Mouse (Mus musculus): ENCODE results near the gene Trem1. TPM values are rescaled to one million over a fixed set of nuclear protein-coding genes. Genes with fewer than 3 reads are reported as not detected.

The Trem1 gene
- polyA plus RNA-seq, 1 experiment from 2014 or later, result 0.08 TPM

GRCm38 (mm10) chr17:48293500-48294194, 61.1 kb downstream of the Trem1 start:
- Histone ChIP-seq H3K36me3 (ENCODE audit: control insufficient read depth, insufficient read depth, low read length) (no peaks in the 10 kb centered on the region), H3K4me2 (ENCODE audit: low read depth, low read length) (no peak overlapping the region), H3K4me3 (ENCODE audit: low read depth, low read length) (no peak overlapping the region), H3K27me3 (replicated peaks; ENCODE audit: control insufficient read depth, insufficient read depth, low read length) (no peaks in the 10 kb centered on the region), H3K9ac (ENCODE audit: low read depth, low read length) (no peak overlapping the region), H3K9me3 (ENCODE audit: control insufficient read depth, low read length) (0 out of 2 replicates have a peak, but pooled peaks cover 4% of the 10 kb centered on the region), H3K4me1 (ENCODE audit: control insufficient read depth, insufficient read depth, low read length) (no peaks in the 10 kb centered on the region), H3K27ac (replicated peaks; ENCODE audit: low read depth, low read length) (no peak overlapping the region)
- 82% methylated on average over 5 of the region's 5 CpGs for WGBS
- DNase-seq (ENCODE audit: low spot score), result no peak
- ATAC-seq (ENCODE audit: low read depth), result no peak

Other genes starting within 250 kb of the Trem1 start
- not detected in 2 replicates for gene 1700122O11Rik, start 194.5 kb upstream of the Trem1 start, polyA plus RNA-seq (2014; fragmentation: Nextera tagmentation; extraction: Ambion mirVana)
- not detected in 2 replicates for gene 1700067P10Rik, start 143.4 kb upstream of the Trem1 start, polyA plus RNA-seq (2014; fragmentation: Nextera tagmentation; extraction: Ambion mirVana)
- gene 9830107B12Rik, start 86.5 kb upstream of the Trem1 start, polyA plus RNA-seq (2014; fragmentation: Nextera tagmentation; extraction: Ambion mirVana), result not detected in 2 replicates
- gene A530064D06Rik, start 65.5 kb upstream of the Trem1 start, polyA plus RNA-seq (2014; fragmentation: Nextera tagmentation; extraction: Ambion mirVana), result 0.08 and 0.10 TPM in 2 replicates
- gene Trem3, start 15.0 kb downstream of the Trem1 start, polyA plus RNA-seq (2014; fragmentation: Nextera tagmentation; extraction: Ambion mirVana), result 0.24 TPM in 1 of 2 replicates, not detected in the other
- 0.13 and 0.21 TPM in 2 replicates for gene Treml4, start 31.5 kb downstream of the Trem1 start, polyA plus RNA-seq (2014; fragmentation: Nextera tagmentation; extraction: Ambion mirVana)
- gene Treml2, start 66.7 kb downstream of the Trem1 start, polyA plus RNA-seq (2014; fragmentation: Nextera tagmentation; extraction: Ambion mirVana), result 0.14 and 0.28 TPM in 2 replicates
- 0.07 and 1.0 TPM in 2 replicates for gene B430306N03Rik, start 83.4 kb downstream of the Trem1 start, polyA plus RNA-seq (2014; fragmentation: Nextera tagmentation; extraction: Ambion mirVana)
- 5.4 and 6.6 TPM in 2 replicates for gene Trem2, start 113.6 kb downstream of the Trem1 start, polyA plus RNA-seq (2014; fragmentation: Nextera tagmentation; extraction: Ambion mirVana)
- gene Treml1, start 127.1 kb downstream of the Trem1 start, polyA plus RNA-seq (2014; fragmentation: Nextera tagmentation; extraction: Ambion mirVana), result 0.50 and 1.1 TPM in 2 replicates
- gene Nfya, start 177.1 kb downstream of the Trem1 start, polyA plus RNA-seq (2014; fragmentation: Nextera tagmentation; extraction: Ambion mirVana), result 16.2 and 16.7 TPM in 2 replicates
- 38.1 and 45.7 TPM in 2 replicates for gene Oard1, start 177.2 kb downstream of the Trem1 start, polyA plus RNA-seq (2014; fragmentation: Nextera tagmentation; extraction: Ambion mirVana)
- 73.2 and 104 TPM in 2 replicates for gene Apobec2, start 200.2 kb downstream of the Trem1 start, polyA plus RNA-seq (2014; fragmentation: Nextera tagmentation; extraction: Ambion mirVana)
- gene Tspo2, start 218.8 kb downstream of the Trem1 start, polyA plus RNA-seq (2014; fragmentation: Nextera tagmentation; extraction: Ambion mirVana), result 2.6 and 2.9 TPM in 2 replicates
- gene Unc5cl, start 222.1 kb downstream of the Trem1 start, polyA plus RNA-seq (2014; fragmentation: Nextera tagmentation; extraction: Ambion mirVana), result 0.08 and 0.13 TPM in 2 replicates